Mouse (Mus musculus): ENCODE results near the gene Trmo. TPM values are rescaled to one million over a fixed set of nuclear protein-coding genes. Genes with fewer than 3 reads are reported as not detected.

Gene Trmo
- polyA plus RNA-seq, 1 experiment from 2014 or later: 9.9 TPM

GRCm38 (mm10) chr4:46388556-46388955 lies 681 bp downstream of the Trmo start:
- peak overlapping the region; percentile 94; the same call in 1 of the 2 replicates for H3K27ac ChIP-seq (ENCODE audit: low read length)

GRCm38 (mm10) chr4:46374869-46375368 lies 14.3 kb downstream of the Trmo start:
- peak overlapping the region; percentile 35 for H3K4me3 ChIP-seq (replicated peaks; ENCODE audit: low read length)

More at GRCm38 (mm10) chr4:46388556-46388955, 681 bp downstream of the Trmo start:
- Histone ChIP-seq H3K4me1 (ENCODE audit: control insufficient read depth, insufficient read depth, low read length) (no peaks in the 10 kb centered on the region), H3K4me3 (replicated peaks; ENCODE audit: low read length) (peak overlapping the region; percentile 57), H3K9me3 (replicated peaks; ENCODE audit: control insufficient read depth, low read length) (no peaks in the 10 kb centered on the region), H3K27me3 (ENCODE audit: control insufficient read depth, insufficient read depth, low read length) (no peaks in the 10 kb centered on the region), H3K4me2 (ENCODE audit: low read depth, low read length) (peak overlapping the region; percentile 58), H3K36me3 (ENCODE audit: control insufficient read depth, insufficient read depth, low read length) (no peaks in the 10 kb centered on the region), H3K9ac (ENCODE audit: low read length) (peak overlapping the region; percentile 80; the same call in 1 of the 2 replicates)
- WGBS: 14% methylated on average over 5 of the region's 5 CpGs
- ATAC-seq (ENCODE audit: insufficient read depth, low FRiP score): no peak

GRCm38 (mm10) chr4:46374455-46374854 lies 14.8 kb downstream of the Trmo start:
- peak overlapping the region; percentile 35 for H3K4me3 ChIP-seq (replicated peaks; ENCODE audit: low read length)
- no peaks in the 10 kb centered on the region for H3K27me3 ChIP-seq (ENCODE audit: control insufficient read depth, insufficient read depth, low read length)
- ATAC-seq (ENCODE audit: insufficient read depth, low FRiP score): no peak
- 57% methylated on average over 6 of the region's 6 CpGs for WGBS
- H3K9me3 ChIP-seq (replicated peaks; ENCODE audit: control insufficient read depth, low read length): no peaks in the 10 kb centered on the region
- H3K4me1 ChIP-seq (ENCODE audit: control insufficient read depth, insufficient read depth, low read length): no peaks in the 10 kb centered on the region
- peak overlapping the region; percentile 68 for H3K4me2 ChIP-seq (ENCODE audit: low read depth, low read length)
- H3K27ac ChIP-seq (ENCODE audit: low read length): no peak overlapping the region
- H3K9ac ChIP-seq (ENCODE audit: low read length): 0 out of 2 replicates have a peak overlapping the region, but pooled peaks have one; percentile 50
- peaks cover 4% of the 10 kb centered on the region for H3K36me3 ChIP-seq (ENCODE audit: control insufficient read depth, insufficient read depth, low read length)

More at GRCm38 (mm10) chr4:46374869-46375368, 14.3 kb downstream of the Trmo start:
- no peaks in the 10 kb centered on the region for H3K9me3 ChIP-seq (replicated peaks; ENCODE audit: control insufficient read depth, low read length)
- 0 out of 2 replicates have a peak overlapping the region, but pooled peaks have one; percentile 50 for H3K9ac ChIP-seq (ENCODE audit: low read length)
- H3K27me3 ChIP-seq (ENCODE audit: control insufficient read depth, insufficient read depth, low read length): no peaks in the 10 kb centered on the region
- peak; percentile 68; the same call in 1 of the 2 replicates for ATAC-seq (ENCODE audit: insufficient read depth, low FRiP score)
- H3K27ac ChIP-seq (ENCODE audit: low read length): no peak overlapping the region
- no peaks in the 10 kb centered on the region for H3K4me1 ChIP-seq (ENCODE audit: control insufficient read depth, insufficient read depth, low read length)
- H3K36me3 ChIP-seq (ENCODE audit: control insufficient read depth, insufficient read depth, low read length): peaks cover 5% of the 10 kb centered on the region
- WGBS: 18% methylated on average over 22 of the region's 22 CpGs
- peak overlapping the region; percentile 68 for H3K4me2 ChIP-seq (ENCODE audit: low read depth, low read length)

GRCm38 (mm10) chr4:46371030-46371429 lies 18.2 kb downstream of the Trmo start:
- peak overlapping the region; percentile 39; the same call in 1 of the 2 replicates for H3K9ac ChIP-seq (ENCODE audit: low read length)
- H3K27me3 ChIP-seq (ENCODE audit: control insufficient read depth, insufficient read depth, low read length): no peaks in the 10 kb centered on the region
- 3% methylated on average over 19 of the region's 19 CpGs for WGBS
- ATAC-seq (ENCODE audit: insufficient read depth, low FRiP score): peak; percentile 83; the same call in 1 of the 2 replicates
- H3K9me3 ChIP-seq (replicated peaks; ENCODE audit: control insufficient read depth, low read length): peaks cover 3% of the 10 kb centered on the region; the same call in 1 of the 2 replicates
- no peaks in the 10 kb centered on the region for H3K36me3 ChIP-seq (ENCODE audit: control insufficient read depth, insufficient read depth, low read length)
- peak overlapping the region; percentile 40 for H3K4me2 ChIP-seq (ENCODE audit: low read depth, low read length)
- no peaks in the 10 kb centered on the region; the same call in 1 of the 2 replicates for H3K4me1 ChIP-seq (ENCODE audit: control insufficient read depth, insufficient read depth, low read length)
- no peak overlapping the region for H3K27ac ChIP-seq (ENCODE audit: low read length)
- H3K4me3 ChIP-seq (replicated peaks; ENCODE audit: low read length): peak overlapping the region; percentile 11; the same call in 1 of the 2 replicates

- Histone ChIP-seq H3K4me1 (ENCODE audit: control insufficient read depth, insufficient read depth, low read length) (no peaks in the 10 kb centered on the region; the same call in 1 of the 2 replicates), H3K27me3 (ENCODE audit: control insufficient read depth, insufficient read depth, low read length) (no peaks in the 10 kb centered on the region), H3K9me3 (replicated peaks; ENCODE audit: control insufficient read depth, low read length) (peaks cover 3% of the 10 kb centered on the region; the same call in 1 of the 2 replicates), H3K4me2 (ENCODE audit: low read depth, low read length) (no peak overlapping the region), H3K9ac (ENCODE audit: low read length) (no peak overlapping the region), H3K27ac (ENCODE audit: low read length) (no peak overlapping the region), H3K4me3 (replicated peaks; ENCODE audit: low read length) (no peak overlapping the region), H3K36me3 (ENCODE audit: control insufficient read depth, insufficient read depth, low read length) (no peaks in the 10 kb centered on the region)
- 43% methylated on average over 6 of the region's 6 CpGs for WGBS
- no peak for ATAC-seq (ENCODE audit: insufficient read depth, low FRiP score)
Observed at GRCm38 (mm10) chr4:46370406-46370805, 18.8 kb downstream of the Trmo start.

- Histone ChIP-seq H3K4me1 (ENCODE audit: control insufficient read depth, insufficient read depth, low read length) (no peaks in the 10 kb centered on the region; the same call in 1 of the 2 replicates), H3K4me2 (ENCODE audit: low read depth, low read length) (no peak overlapping the region), H3K27me3 (ENCODE audit: control insufficient read depth, insufficient read depth, low read length) (no peaks in the 10 kb centered on the region), H3K4me3 (replicated peaks; ENCODE audit: low read length) (no peak overlapping the region), H3K36me3 (ENCODE audit: control insufficient read depth, insufficient read depth, low read length) (no peaks in the 10 kb centered on the region), H3K27ac (ENCODE audit: low read length) (no peak overlapping the region), H3K9ac (ENCODE audit: low read length) (no peak overlapping the region), H3K9me3 (replicated peaks; ENCODE audit: control insufficient read depth, low read length) (peaks cover 3% of the 10 kb centered on the region; the same call in 1 of the 2 replicates)
- no peak for ATAC-seq (ENCODE audit: insufficient read depth, low FRiP score)
- 61% methylated on average over 4 of the region's 4 CpGs for WGBS
Observed at GRCm38 (mm10) chr4:46369070-46369469, 20.2 kb downstream of the Trmo start.

GRCm38 (mm10) chr4:46367487-46367959 lies 21.7 kb downstream of the Trmo start:
- no peak overlapping the region for H3K4me2 ChIP-seq (ENCODE audit: low read depth, low read length)
- no peaks in the 10 kb centered on the region for H3K27me3 ChIP-seq (ENCODE audit: control insufficient read depth, insufficient read depth, low read length)
- H3K4me1 ChIP-seq (ENCODE audit: control insufficient read depth, insufficient read depth, low read length): no peaks in the 10 kb centered on the region; the same call in 1 of the 2 replicates
- H3K36me3 ChIP-seq (ENCODE audit: control insufficient read depth, insufficient read depth, low read length): no peaks in the 10 kb centered on the region
- peaks cover 3% of the 10 kb centered on the region; the same call in 1 of the 2 replicates for H3K9me3 ChIP-seq (replicated peaks; ENCODE audit: control insufficient read depth, low read length)
- WGBS: 8% methylated on average over 12 of the region's 12 CpGs
- no peak overlapping the region for H3K4me3 ChIP-seq (replicated peaks; ENCODE audit: low read length)
- no peak overlapping the region for H3K9ac ChIP-seq (ENCODE audit: low read length)
- no peak for ATAC-seq (ENCODE audit: insufficient read depth, low FRiP score)
- no peak overlapping the region for H3K27ac ChIP-seq (ENCODE audit: low read length)

- Histone ChIP-seq H3K36me3 (ENCODE audit: control insufficient read depth, insufficient read depth, low read length) (no peaks in the 10 kb centered on the region), H3K4me1 (ENCODE audit: control insufficient read depth, insufficient read depth, low read length) (no peaks in the 10 kb centered on the region; the same call in 1 of the 2 replicates), H3K27ac (ENCODE audit: low read length) (no peak overlapping the region), H3K4me2 (ENCODE audit: low read depth, low read length) (no peak overlapping the region), H3K27me3 (ENCODE audit: control insufficient read depth, insufficient read depth, low read length) (no peaks in the 10 kb centered on the region), H3K9ac (ENCODE audit: low read length) (no peak overlapping the region), H3K9me3 (replicated peaks; ENCODE audit: control insufficient read depth, low read length) (peaks cover 3% of the 10 kb centered on the region; the same call in 1 of the 2 replicates), H3K4me3 (replicated peaks; ENCODE audit: low read length) (no peak overlapping the region)
- ATAC-seq (ENCODE audit: insufficient read depth, low FRiP score): no peak
- WGBS: 78% methylated on average over 2 of the region's 2 CpGs
Observed at GRCm38 (mm10) chr4:46364360-46364759, 24.9 kb downstream of the Trmo start.

- WGBS: 61% methylated on average over 5 of the region's 5 CpGs
- Histone ChIP-seq H3K4me2 (ENCODE audit: low read depth, low read length) (no peak overlapping the region), H3K9ac (ENCODE audit: low read length) (no peak overlapping the region), H3K4me3 (replicated peaks; ENCODE audit: low read length) (no peak overlapping the region), H3K36me3 (ENCODE audit: control insufficient read depth, insufficient read depth, low read length) (no peaks in the 10 kb centered on the region), H3K27ac (ENCODE audit: low read length) (no peak overlapping the region), H3K4me1 (ENCODE audit: control insufficient read depth, insufficient read depth, low read length) (no peaks in the 10 kb centered on the region), H3K9me3 (replicated peaks; ENCODE audit: control insufficient read depth, low read length) (no peaks in the 10 kb centered on the region), H3K27me3 (ENCODE audit: control insufficient read depth, insufficient read depth, low read length) (peaks cover 6% of the 10 kb centered on the region)
- ATAC-seq (ENCODE audit: insufficient read depth, low FRiP score): no peak
Observed at GRCm38 (mm10) chr4:46361258-46361657, 28.0 kb downstream of the Trmo start.
